Mouse (Mus musculus): Measurements from ENCODE around the gene Mta3.

- TF ChIP-seq CTCF (IDR thresholded peaks at IDR 0.05; ENCODE audit: control insufficient read depth, insufficient read depth, insufficient read length) (no peak), USF1 (IDR thresholded peaks at IDR 0.05; ENCODE audit: low read depth) (no peak), MYOG (IDR thresholded peaks at IDR 0.05; ENCODE audit: control insufficient read depth, extremely low read depth, insufficient read length) (no peak), FOSL1 (IDR thresholded peaks at IDR 0.05; ENCODE audit: insufficient read depth, low read length, poor library complexity, severe bottlenecking) (no peak), MYOD1 (IDR thresholded peaks at IDR 0.05; ENCODE audit: control insufficient read depth, insufficient read length, low read depth) (no peak), CEBPB (IDR thresholded peaks at IDR 0.05; ENCODE audit: low read depth) (no peak)
Measured at GRCm38 (mm10) chr17:83772110-83772509, 66.1 kb downstream of the Mta3 start.

Measured in C2C12 (cell line).